Mouse (Mus musculus) cerebellum, adult 11-12 months (tissue): ENCODE results near the gene Mapk8ip3.

ENCODE experiments used
- DNase-seq: peaks from one replicate; pipeline ENCODE4 v3.0.0; 2022

Mapk8ip3 gene

GRCm38 (mm10) chr17:24884391-24884790, 52.4 kb downstream of the Mapk8ip3 start:
- no peak for DNase-seq

- no peak for DNase-seq
These were observed 54.9 kb downstream of the Mapk8ip3 start for GRCm38 (mm10) chr17:24881738-24882440.

- no peak for DNase-seq
These were observed 58.2 kb downstream of the Mapk8ip3 start for GRCm38 (mm10) chr17:24878531-24878930.

GRCm38 (mm10) chr17:24878117-24878397, 58.7 kb downstream of the Mapk8ip3 start:
- DNase-seq, result peak; percentile 18

GRCm38 (mm10) chr17:24877336-24878116, 59.3 kb downstream of the Mapk8ip3 start:
- DNase-seq, result no peak

GRCm38 (mm10) chr17:24874989-24875388, 61.8 kb downstream of the Mapk8ip3 start:
- DNase-seq, result no peak

GRCm38 (mm10) chr17:24874405-24874745, 62.4 kb downstream of the Mapk8ip3 start:
- DNase-seq, result no peak

- no peak for DNase-seq
These were observed 62.9 kb downstream of the Mapk8ip3 start for GRCm38 (mm10) chr17:24873695-24874404.

- DNase-seq, result no peak
These were observed 68.9 kb downstream of the Mapk8ip3 start for GRCm38 (mm10) chr17:24867914-24868313.

- peak; percentile 90 for DNase-seq
These were observed 71.0 kb downstream of the Mapk8ip3 start, which contains the start of gene Igfals for GRCm38 (mm10) chr17:24865776-24866175. Gene Igfals (plus strand): TSS chr17:24865997.

GRCm38 (mm10) chr17:24861785-24862184, 75.0 kb downstream of the Mapk8ip3 start:
- no peak for DNase-seq

- no peak for DNase-seq
These were observed 76.7 kb downstream of the Mapk8ip3 start for GRCm38 (mm10) chr17:24860076-24860475.

GRCm38 (mm10) chr17:24858967-24859366, 77.8 kb downstream of the Mapk8ip3 start:
- no peak for DNase-seq

GRCm38 (mm10) chr17:24857831-24858470, 78.8 kb downstream of the Mapk8ip3 start:
- no peak for DNase-seq

GRCm38 (mm10) chr17:24856589-24856988, 80.2 kb downstream of the Mapk8ip3 start:
- DNase-seq, result no peak

- DNase-seq, result no peak
These were observed 80.8 kb downstream of the Mapk8ip3 start for GRCm38 (mm10) chr17:24855838-24856464.

- no peak for DNase-seq
These were observed 85.2 kb downstream of the Mapk8ip3 start for GRCm38 (mm10) chr17:24851381-24852125.

- no peak for DNase-seq
These were observed 86.0 kb downstream of the Mapk8ip3 start for GRCm38 (mm10) chr17:24850773-24851127.

GRCm38 (mm10) chr17:24850065-24850772, 86.6 kb downstream of the Mapk8ip3 start, which contains the start of gene Fahd1:
Gene Fahd1 (minus strand): TSS chr17:24850364.
- peak; percentile 98 for DNase-seq

- DNase-seq, result no peak
These were observed 87.1 kb downstream of the Mapk8ip3 start for GRCm38 (mm10) chr17:24849733-24850064.

GRCm38 (mm10) chr17:24848600-24849031, 88.2 kb downstream of the Mapk8ip3 start:
- DNase-seq, result no peak

- no peak for DNase-seq
These were observed 89.4 kb downstream of the Mapk8ip3 start for GRCm38 (mm10) chr17:24847386-24847785.
